Comparison of ENCODE assay signal across 8 mouse cellular contexts in the genomic region with DNA sequence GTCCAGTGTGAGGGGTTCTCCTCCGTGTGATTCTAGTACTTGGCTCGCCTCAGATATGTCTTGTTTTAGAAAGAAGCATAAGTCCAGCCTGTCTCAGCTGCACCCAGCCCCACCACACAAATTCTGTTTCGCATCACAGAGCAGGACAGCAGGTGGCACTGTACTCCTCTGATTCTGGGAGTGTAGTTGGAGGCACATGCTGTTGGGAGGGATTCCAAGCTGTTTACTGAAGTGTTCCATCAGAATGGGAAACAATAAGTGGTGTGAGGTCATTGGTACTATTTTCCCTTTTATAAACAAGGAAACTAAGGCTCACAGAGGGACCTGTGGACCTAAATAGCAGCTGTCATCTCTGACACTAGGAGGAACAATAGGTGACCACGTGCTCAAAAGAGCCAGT. TPM values are rescaled to one million over a fixed set of nuclear protein-coding genes. Genes with fewer than 3 reads are reported as not detected.
DNase-seq lines count a peak whose midpoint lies in the region; ATAC-seq lines count a peak whose summit lies in the region.

No protein-coding gene starts in this region.

- H3K27me3 ChIP-seq in embryonic facial prominence, embryonic 14.5 days (replicated peaks; ENCODE audit: control insufficient read depth, insufficient read depth, low read length) = no peaks in the 10 kb centered on the region
- H3K27me3 ChIP-seq in kidney, embryonic 16.5 days (ENCODE audit: insufficient read depth, low read length) = no peaks in the 10 kb centered on the region

- WGBS in embryonic facial prominence, embryonic 14.5 days = 70% methylated on average over 4 of the region's 4 CpGs
- WGBS in kidney, embryonic 16.5 days = 69% methylated on average over 4 of the region's 4 CpGs

- H3K27ac ChIP-seq in embryonic facial prominence, embryonic 14.5 days (replicated peaks; ENCODE audit: low read depth, low read length) = no peak overlapping the region
- H3K27ac ChIP-seq in kidney, embryonic 16.5 days (ENCODE audit: low read length) = no peak overlapping the region

- H3K36me3 ChIP-seq in embryonic facial prominence, embryonic 14.5 days (ENCODE audit: control insufficient read depth, insufficient read depth, low read length) = peaks cover 70% of the 10 kb centered on the region
- H3K36me3 ChIP-seq in kidney, embryonic 16.5 days (ENCODE audit: insufficient read depth, low read length) = peaks cover 53% of the 10 kb centered on the region

- H3K9me3 ChIP-seq in embryonic facial prominence, embryonic 14.5 days (ENCODE audit: control insufficient read depth, low read length) = no peaks in the 10 kb centered on the region
- H3K9me3 ChIP-seq in kidney, embryonic 16.5 days (ENCODE audit: low read length) = no peaks in the 10 kb centered on the region

- H3K4me1 ChIP-seq in embryonic facial prominence, embryonic 14.5 days (ENCODE audit: control insufficient read depth, insufficient read depth, low read length) = no peaks in the 10 kb centered on the region
- H3K4me1 ChIP-seq in kidney, embryonic 16.5 days (ENCODE audit: insufficient read depth, low read length) = no peaks in the 10 kb centered on the region

- DNase-seq in cerebellum, postnatal 36 days = peak; percentile 15 to 16
- no peak for DNase-seq in cerebellum, adult 11 months
- peak; percentile 35 to 46 for DNase-seq in right cerebral cortex, adult 2 months (ENCODE audit: low spot score in 2 of 2)
- no peak for DNase-seq in right cerebral cortex, postnatal 25 days
- peak; percentile 82 for DNase-seq in embryonic facial prominence, embryonic 14.5 days (ENCODE audit: low spot score)

- peak; percentile 65; the same call in 1 of the 2 replicates for ATAC-seq in embryonic facial prominence, embryonic 14.5 days (ENCODE audit: low read depth)
- peak; percentile 42; the same call in 1 of the 2 replicates for ATAC-seq in kidney, embryonic 16.5 days (ENCODE audit: low FRiP score, low TSS enrichment)
- peak; percentile 55; the same call in 1 of the 2 replicates for ATAC-seq in megakaryocyte-erythroid progenitor cell, adult 5-6 weeks (replicated peaks; ENCODE audit: low FRiP score, low TSS enrichment, poor library complexity, severe bottlenecking)
- ATAC-seq in erythroblast, adult 5-6 weeks (replicated peaks; ENCODE audit: low FRiP score, poor library complexity, severe bottlenecking) = no peak

- no peak overlapping the region for H3K4me2 ChIP-seq in embryonic facial prominence, embryonic 14.5 days (ENCODE audit: low read depth, low read length)
- H3K4me2 ChIP-seq in kidney, embryonic 16.5 days (replicated peaks; ENCODE audit: low read depth, low read length) = no peak overlapping the region

- no peak overlapping the region for H3K9ac ChIP-seq in embryonic facial prominence, embryonic 14.5 days (ENCODE audit: low read depth, low read length)
- H3K9ac ChIP-seq in kidney, embryonic 16.5 days (replicated peaks; ENCODE audit: low read length) = no peak overlapping the region

- H3K4me3 ChIP-seq in embryonic facial prominence, embryonic 14.5 days (ENCODE audit: low read depth, low read length) = no peak overlapping the region
- H3K4me3 ChIP-seq in kidney, embryonic 16.5 days (ENCODE audit: low read length) = no peak overlapping the region

RNA-seq across cellular contexts. Expression of a gene that starts 18.9 kb away (rescaled TPM):
- 13.7 and 19.7 TPM in 2 replicates for polyA plus RNA-seq in embryonic facial prominence, embryonic 14.5 days (2014; fragmentation: Nextera tagmentation; extraction: Ambion mirVana)
- 14.5 and 14.8 TPM in 2 replicates for polyA plus RNA-seq in kidney, embryonic 16.5 days (2015; fragmentation: Nextera tagmentation; extraction: Ambion mirVana)
- total RNA-seq in megakaryocyte-erythroid progenitor cell, adult 5-6 weeks (2014; fragmentation: Nextera tagmentation) = 11.5 and 29.5 TPM in 2 replicates
- total RNA-seq in megakaryocyte-erythroid progenitor cell, adult 5-6 weeks (2017) = 15.1 and 15.6 TPM in 2 replicates
- total RNA-seq in erythroblast, adult 5-6 weeks (2015; ENCODE audit: low replicate concordance) = 2.1 and 19.8 TPM in 2 replicates
- 4.9 and 9.9 TPM in 2 replicates for total RNA-seq in erythroblast, adult 5-6 weeks (2017; ENCODE audit: low replicate concordance)

Comparison
In these comparisons a context has a peak if more than half of its experiments do, and no peak if none do; other contexts are left out.
1. DNase-seq: peak in cerebellum, postnatal 36 days (2 of 2), right cerebral cortex, adult 2 months (2 of 2) and embryonic facial prominence, embryonic 14.5 days (single experiment); none in cerebellum, adult 11 months (single experiment) and right cerebral cortex, postnatal 25 days (single experiment).